In genomic region chr12:110445775-110446174, GRCm38 (mm10) we compare ENCODE assay signal across 8 mouse cellular contexts. TPM values are rescaled to one million over a fixed set of nuclear protein-coding genes. Genes with fewer than 3 reads are reported as not detected.
DNase-seq lines count a peak whose midpoint lies in the region; ATAC-seq and TF ChIP-seq lines count a peak whose summit lies in the region.

No protein-coding gene starts in this region.

- ATAC-seq in frontal cortex, adult (ENCODE audit: low TSS enrichment), result peak; percentile 21; the same call in 1 of the 2 replicates
- ATAC-seq in forebrain, embryonic 13.5 days, result no peak
- no peak for ATAC-seq in liver, embryonic 13.5 days (ENCODE audit: low read depth)
- no peak for ATAC-seq in inflammation-experienced regulatory T-cells, adult 6 months

- peak overlapping the region; percentile 79 for H3K4me2 ChIP-seq in forebrain, embryonic 13.5 days
- peak overlapping the region; percentile 99 for H3K4me2 ChIP-seq in liver, embryonic 13.5 days

- peak overlapping the region; percentile 98 for H3K4me3 ChIP-seq in E14TG2a.4 (replicated peaks; ENCODE audit: low read length)
- peak overlapping the region; percentile 85 for H3K4me3 ChIP-seq in forebrain, embryonic 13.5 days
- peak overlapping the region; percentile 88 for H3K4me3 ChIP-seq in liver, embryonic 13.5 days (replicated peaks)

- TF ChIP-seq CTCF in E14TG2a.4 (conservative IDR thresholded peaks at IDR 0.05; ENCODE audit: low read length), result no peak

- 0 out of 2 replicates have a peak overlapping the region, but pooled peaks have one; percentile 94 for H3K27ac ChIP-seq in forebrain, embryonic 13.5 days
- H3K27ac ChIP-seq in liver, embryonic 13.5 days, result no peak overlapping the region

- H3K36me3 ChIP-seq in E14TG2a.4 (ENCODE audit: insufficient read depth, low read length), result peaks cover 24% of the 10 kb centered on the region
- H3K36me3 ChIP-seq in forebrain, embryonic 13.5 days (ENCODE audit: poor library complexity, severe bottlenecking), result 0 out of 2 replicates have a peak, but pooled peaks cover 10% of the 10 kb centered on the region
- no peaks in the 10 kb centered on the region for H3K36me3 ChIP-seq in liver, embryonic 13.5 days

- peaks cover 40% of the 10 kb centered on the region for H3K4me1 ChIP-seq in E14TG2a.4 (replicated peaks; ENCODE audit: low read depth, low read length)
- peaks cover 14% of the 10 kb centered on the region for H3K4me1 ChIP-seq in forebrain, embryonic 13.5 days
- peaks cover 15% of the 10 kb centered on the region for H3K4me1 ChIP-seq in liver, embryonic 13.5 days (replicated peaks)

- H3K9ac ChIP-seq in forebrain, embryonic 13.5 days, result peak overlapping the region; percentile 70
- H3K9ac ChIP-seq in liver, embryonic 13.5 days, result peak overlapping the region; percentile 67

- no peak for DNase-seq in frontal cortex, postnatal 25 days (ENCODE audit: low spot score in 2 of 2)
- DNase-seq in liver, embryonic 13.5 days, result no peak
- no peak for DNase-seq in cerebellum, postnatal 25 days
- no peak for DNase-seq in ovary, postnatal 36 days (ENCODE audit: low spot score)

- peaks cover 2% of the 10 kb centered on the region for H3K9me3 ChIP-seq in E14TG2a.4 (ENCODE audit: low read length)
- H3K9me3 ChIP-seq in forebrain, embryonic 13.5 days (replicated peaks), result 0 out of 2 replicates have a peak, but pooled peaks cover under 1% of the 10 kb centered on the region
- no peaks in the 10 kb centered on the region for H3K9me3 ChIP-seq in liver, embryonic 13.5 days (replicated peaks)

- peaks cover 13% of the 10 kb centered on the region for H3K27me3 ChIP-seq in E14TG2a.4 (ENCODE audit: insufficient read depth, low read length)
- peaks cover 10% of the 10 kb centered on the region for H3K27me3 ChIP-seq in forebrain, embryonic 13.5 days
- H3K27me3 ChIP-seq in liver, embryonic 13.5 days, result peaks cover 23% of the 10 kb centered on the region; the same call in 1 of the 2 replicates

- WGBS in forebrain, embryonic 13.5 days, result 38% methylated on average over 7 of the region's 7 CpGs
- WGBS in liver, embryonic 13.5 days (ENCODE audit: insufficient replicate concordance), result 44% methylated on average over 7 of the region's 7 CpGs

RNA-seq across cellular contexts. Expression of gene Ppp2r5c, which starts 1.1 kb away (rescaled TPM):
- 138 and 147 TPM in 2 replicates for polyA plus RNA-seq in forebrain, embryonic 13.5 days (2015; fragmentation: Nextera tagmentation; extraction: Ambion mirVana)
- polyA plus RNA-seq in liver, embryonic 13.5 days (2015; fragmentation: Nextera tagmentation; extraction: Ambion mirVana), result 86.2 and 97.8 TPM in 2 replicates
- 100 to 1,000 TPM; 506 to 623 (median 523) TPM for polyA plus RNA-seq in inflammation-experienced regulatory T-cells, adult 6 months (2017; shearing (Covaris generic))
